Mouse (Mus musculus) intestine, embryonic 14.5 days (tissue): Measurements from ENCODE around the gene Eml4. TPM values are rescaled to one million over a fixed set of nuclear protein-coding genes. Genes with fewer than 3 reads are reported as not detected.

Source experiments
- ATAC-seq: fragments of 200-750 bp; cut with Nextera tagmentation; replicated peaks from 2 replicates; pipeline ENCODE4 v1.8.0; 2017; ENCODE audit warnings: low read depth, moderate number of reproducible peaks, moderate TSS enrichment, moderate library complexity; ENCODE audit not compliant: low FRiP score, low TSS enrichment
- DNase-seq: peaks from one replicate; pipeline ENCODE4 v3.0.0-alpha.2; 2018; ENCODE audit warnings: low spot score
- H3K27ac ChIP-seq: fragments of 300-500 bp; sonication (generic); 2 replicates; pipeline ENCODE4 v1.5.1; 2014; ENCODE audit warnings: low read depth, mild to moderate bottlenecking, control low read depth
- H3K27me3 ChIP-seq: fragments of 300-500 bp; sonication (generic); replicated peaks from 2 replicates; pipeline ENCODE4 v1.6.1; 2014; ENCODE audit warnings: low read length, control low read depth; ENCODE audit not compliant: control insufficient read depth, insufficient read depth
- H3K36me3 ChIP-seq: fragments of 300-500 bp; sonication (generic); 2 replicates; pipeline ENCODE4 v1.6.1; 2014; ENCODE audit warnings: low read length, control low read depth; ENCODE audit not compliant: control insufficient read depth, insufficient read depth
- H3K4me1 ChIP-seq: fragments of 300-500 bp; sonication (generic); replicated peaks from 2 replicates; pipeline ENCODE4 v1.6.1; 2014; ENCODE audit warnings: low read length, control low read depth, mixed read lengths; ENCODE audit not compliant: control insufficient read depth, insufficient read depth
- H3K4me2 ChIP-seq: fragments of 300-500 bp; sonication (generic); 2 replicates; pipeline ENCODE4 v1.6.1; 2014; ENCODE audit warnings: low read length
- H3K4me3 ChIP-seq: fragments of 300-500 bp; sonication (generic); 2 replicates; pipeline ENCODE4 v1.5.1; 2014; ENCODE audit warnings: low read depth, low read length, control low read depth, mixed read lengths
- H3K9ac ChIP-seq: fragments of 300-500 bp; sonication (generic); 2 replicates; pipeline ENCODE4 v1.6.1; 2014; ENCODE audit warnings: mild to moderate bottlenecking, low read length
- H3K9me3 ChIP-seq: fragments of 300-500 bp; sonication (generic); 2 replicates; pipeline ENCODE4 v1.6.1; 2016; ENCODE audit warnings: low read length, control low read depth; ENCODE audit not compliant: control insufficient read depth
- WGBS: fragments of 180-500 bp; shearing (Covaris S2); extraction: QIAGEN DNeasy Blood & Tissue Kit; methylation state at CpG from one replicate; pipeline ENCODE4 v1.1.7; 2014; 5-methylcytosine and 5-hydroxymethylcytosine counted together
- polyA plus RNA-seq: library from polyadenylated mRNA; unstranded; fragments of >200 nt; fragmentation: Nextera tagmentation; extraction: Ambion mirVana; gene quantifications from 2 replicates; pipeline ENCODE4 v1.2.1, GENCODE M21; 2014

The Eml4 gene
- polyA plus RNA-seq, 1 experiment from 2014 or later = 52.9 TPM

- DNase-seq (no peak), ATAC-seq (peak; percentile 37)
- H3K4me2 ChIP-seq = peak overlapping the region; percentile 76
- no peaks in the 10 kb centered on the region for H3K9me3 ChIP-seq
- H3K36me3 ChIP-seq = no peaks in the 10 kb centered on the region
- 2% methylated on average over 24 of the region's 24 CpGs for WGBS
- H3K27me3 ChIP-seq = no peaks in the 10 kb centered on the region
- H3K4me3 ChIP-seq = peak overlapping the region; percentile 53
- peak overlapping the region; percentile 67 for H3K9ac ChIP-seq
- H3K4me1 ChIP-seq = peaks cover 10% of the 10 kb centered on the region
- peak overlapping the region; percentile 82 for H3K27ac ChIP-seq
Observed at GRCm38 (mm10) chr17:83513655-83514212, 163.0 kb downstream of the Eml4 start.

DNA sequence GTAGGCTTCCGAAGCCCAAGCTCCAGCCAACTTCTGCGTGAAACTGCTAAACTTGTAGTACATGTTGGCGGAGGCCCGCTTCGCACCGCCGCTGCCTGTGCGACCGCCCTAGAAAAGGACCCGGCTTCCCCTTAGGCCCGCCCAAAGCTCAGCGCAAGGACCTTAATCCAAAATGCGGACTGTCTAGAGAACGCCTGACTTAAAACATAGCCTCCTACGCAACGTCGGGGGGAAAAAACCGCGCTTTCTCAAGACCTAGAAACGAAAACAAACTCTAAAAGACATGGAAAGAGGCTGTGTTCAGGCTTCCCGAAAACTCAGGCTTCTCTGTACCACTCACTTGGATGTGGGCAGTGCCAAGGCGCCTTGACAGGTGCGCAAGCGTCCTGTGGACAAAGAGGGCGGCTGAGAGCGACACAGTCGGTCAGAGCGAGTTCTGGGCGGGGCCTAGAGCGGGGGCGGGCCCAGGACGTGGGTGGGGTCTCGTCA, 163.5 kb downstream of the Eml4 start:
- ATAC-seq = peak; percentile 98
- WGBS = under 1% methylated on average over 33 of the region's 33 CpGs
- H3K27me3 ChIP-seq = no peaks in the 10 kb centered on the region
- H3K4me2 ChIP-seq = peak overlapping the region; percentile 76
- no peaks in the 10 kb centered on the region for H3K36me3 ChIP-seq
- H3K4me3 ChIP-seq = peak overlapping the region; percentile 53
- peak; percentile 98 for DNase-seq
- peaks cover 10% of the 10 kb centered on the region for H3K4me1 ChIP-seq
- H3K9ac ChIP-seq = peak overlapping the region; percentile 67
- H3K9me3 ChIP-seq = no peaks in the 10 kb centered on the region
- H3K27ac ChIP-seq = peak overlapping the region; percentile 82

GRCm38 (mm10) chr17:83517280-83518015, 166.7 kb downstream of the Eml4 start, which contains the start of gene Cox7a2l:
Gene Cox7a2l, minus strand, starts transcription at chr17:83517330.
- Histone ChIP-seq H3K4me2 (no peak within 1 kb of the TSS), H3K27ac (no peak within 1 kb of the TSS), H3K4me1 (peaks cover 10% of the 10 kb centered on the region), H3K9me3 (no peaks in the 10 kb centered on the region), H3K36me3 (no peaks in the 10 kb centered on the region), H3K27me3 (no peaks in the 10 kb centered on the region), H3K9ac (no peak within 1 kb of the TSS), H3K4me3 (no peak within 1 kb of the TSS)
- ATAC-seq = no peak
- DNase-seq = no peak
- WGBS = 89% methylated on average over 8 of the region's 8 CpGs

- Histone ChIP-seq H3K27me3 (no peaks in the 10 kb centered on the region), H3K9ac (no peak overlapping the region), H3K36me3 (no peaks in the 10 kb centered on the region), H3K4me3 (no peak overlapping the region), H3K4me2 (no peak overlapping the region), H3K27ac (no peak overlapping the region), H3K4me1 (peaks cover 12% of the 10 kb centered on the region; the same call in 1 of the 2 replicates), H3K9me3 (no peaks in the 10 kb centered on the region)
- ATAC-seq (no peak), DNase-seq (no peak)
- WGBS = 82% methylated on average over 4 of the region's 4 CpGs
Observed at GRCm38 (mm10) chr17:83521881-83522280, 171.2 kb downstream of the Eml4 start.

DNA sequence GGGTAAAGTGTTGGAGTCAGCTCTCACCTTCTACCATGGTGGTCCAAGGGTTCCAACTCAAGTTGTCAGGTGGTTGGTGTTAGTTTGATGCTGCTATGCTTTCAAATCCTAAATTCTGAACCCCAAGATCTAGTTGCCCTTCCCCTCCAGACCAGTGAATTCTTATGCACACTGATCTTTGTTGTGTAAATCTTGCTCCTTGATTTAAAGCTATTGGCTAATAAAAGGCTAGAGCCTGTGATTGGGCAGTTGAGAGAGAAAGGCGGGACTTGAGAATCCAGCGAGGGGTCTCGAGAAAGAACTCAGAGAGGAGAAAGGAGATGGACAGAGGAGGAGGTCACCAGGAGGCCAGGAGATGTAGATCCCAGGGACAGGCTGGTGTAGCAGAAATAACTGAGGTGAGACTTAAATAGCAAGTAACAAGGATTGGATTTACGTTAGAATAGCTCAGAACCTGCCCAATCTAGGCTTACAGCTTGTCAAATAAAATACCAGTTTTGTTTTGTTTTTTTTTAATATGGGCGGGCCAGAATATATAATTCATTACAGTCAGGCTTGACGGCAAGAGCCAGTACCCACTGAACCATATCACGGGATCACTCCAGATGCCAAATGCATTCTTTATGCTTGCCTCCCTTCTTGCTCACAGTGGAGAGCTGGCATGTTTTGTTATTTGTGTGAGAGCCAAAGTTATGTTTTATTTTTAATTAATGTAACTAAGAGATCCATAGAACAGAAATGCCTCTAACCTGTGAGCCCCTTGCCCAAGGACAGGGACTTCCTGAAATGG, 172.1 kb downstream of the Eml4 start:
- WGBS = 71% methylated on average over 7 of the region's 7 CpGs
- ATAC-seq = no peak
- Histone ChIP-seq H3K9ac (no peak overlapping the region), H3K4me3 (no peak overlapping the region), H3K4me1 (peaks cover 22% of the 10 kb centered on the region), H3K4me2 (no peak overlapping the region), H3K27ac (no peak overlapping the region), H3K27me3 (no peaks in the 10 kb centered on the region), H3K9me3 (no peaks in the 10 kb centered on the region), H3K36me3 (no peaks in the 10 kb centered on the region)
- DNase-seq = no peak

GRCm38 (mm10) chr17:83524753-83525152, 174.0 kb downstream of the Eml4 start:
- H3K9me3 ChIP-seq = no peaks in the 10 kb centered on the region
- no peak overlapping the region for H3K27ac ChIP-seq
- 50% methylated on average over 7 of the region's 7 CpGs for WGBS
- no peak overlapping the region for H3K4me2 ChIP-seq
- H3K36me3 ChIP-seq = no peaks in the 10 kb centered on the region
- H3K4me1 ChIP-seq = peaks cover 27% of the 10 kb centered on the region
- no peak overlapping the region for H3K4me3 ChIP-seq
- ATAC-seq (no peak), DNase-seq (no peak)
- H3K9ac ChIP-seq = no peak overlapping the region
- H3K27me3 ChIP-seq = no peaks in the 10 kb centered on the region

DNA sequence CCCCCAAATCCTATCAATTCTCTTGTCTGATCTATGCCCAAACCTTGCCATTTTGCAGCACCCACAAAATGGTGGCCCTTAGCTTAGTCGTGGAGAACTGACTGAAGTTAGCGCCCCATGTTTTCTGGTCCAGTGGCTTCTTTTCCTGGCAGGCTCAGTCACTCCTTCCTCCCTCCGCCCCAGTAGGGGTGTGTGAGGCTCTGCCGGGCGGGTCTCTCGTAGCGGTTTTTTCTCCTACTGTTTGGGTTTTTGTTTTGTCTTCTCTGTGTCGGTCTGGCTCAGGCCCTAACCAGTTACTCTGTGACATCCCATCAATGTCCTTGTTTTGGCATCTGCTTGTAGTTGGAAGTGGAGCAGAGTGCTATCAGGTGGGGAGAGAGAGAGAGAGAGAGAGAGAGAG, 174.9 kb downstream of the Eml4 start:
- Histone ChIP-seq H3K9ac (no peak overlapping the region), H3K4me2 (no peak overlapping the region), H3K4me3 (no peak overlapping the region), H3K4me1 (peaks cover 27% of the 10 kb centered on the region), H3K9me3 (no peaks in the 10 kb centered on the region), H3K27ac (no peak overlapping the region), H3K27me3 (no peaks in the 10 kb centered on the region), H3K36me3 (no peaks in the 10 kb centered on the region)
- no peak for ATAC-seq
- DNase-seq = no peak
- 13% methylated on average over 8 of the region's 8 CpGs for WGBS

GRCm38 (mm10) chr17:83526091-83526561, 175.4 kb downstream of the Eml4 start:
- H3K36me3 ChIP-seq = no peaks in the 10 kb centered on the region
- H3K4me2 ChIP-seq = no peak overlapping the region
- ATAC-seq = no peak
- H3K9ac ChIP-seq = no peak overlapping the region
- WGBS = 17% methylated on average over 5 of the region's 5 CpGs
- H3K9me3 ChIP-seq = no peaks in the 10 kb centered on the region
- H3K27ac ChIP-seq = no peak overlapping the region
- no peaks in the 10 kb centered on the region for H3K27me3 ChIP-seq
- DNase-seq = peak; percentile 54
- peaks cover 27% of the 10 kb centered on the region for H3K4me1 ChIP-seq
- no peak overlapping the region for H3K4me3 ChIP-seq
